Mouse (Mus musculus) limb, embryonic 11.5 days (tissue): ENCODE results near the gene Gm20721. TPM values are rescaled to one million over a fixed set of nuclear protein-coding genes. Genes with fewer than 3 reads are reported as not detected.
"Not testable (repeated sequence)": the region's sequence is repeated elsewhere in the genome, so short reads cannot be mapped to it uniquely, and the experiment has no call there.

Source experiments
- ATAC-seq: fragments of 200-750 bp; cut with Nextera tagmentation; 2 replicates; pipeline ENCODE4 v1.8.0; 2017; ENCODE audit warnings: low read depth; ENCODE audit not compliant: insufficient number of reproducible peaks, low FRiP score, low TSS enrichment
- DNase-seq: peaks from one replicate; pipeline ENCODE4 v3.0.0-alpha.2; 2015; ENCODE audit warnings: low spot score
- H3K27ac ChIP-seq: fragments of 300-500 bp; sonication (generic); replicated peaks from 2 replicates; pipeline ENCODE4 v1.5.1; 2014; ENCODE audit warnings: low read depth, mild to moderate bottlenecking, low read length
- H3K27me3 ChIP-seq: fragments of 300-500 bp; sonication (generic); 2 replicates; pipeline ENCODE4 v1.6.1; 2014; ENCODE audit warnings: mild to moderate bottlenecking, low read length, mixed read lengths; ENCODE audit not compliant: control insufficient read depth, insufficient read depth
- H3K36me3 ChIP-seq: fragments of 300-500 bp; sonication (generic); 2 replicates; pipeline ENCODE4 v1.6.1; 2014; ENCODE audit warnings: mild to moderate bottlenecking, low read length, moderate library complexity, mixed read lengths; ENCODE audit not compliant: control insufficient read depth, insufficient read depth
- H3K4me1 ChIP-seq: fragments of 300-500 bp; sonication (generic); 2 replicates; pipeline ENCODE4 v1.6.1; 2014; ENCODE audit warnings: low read length, mixed read lengths; ENCODE audit not compliant: control insufficient read depth, insufficient read depth
- H3K4me2 ChIP-seq: fragments of 300-500 bp; sonication (generic); 2 replicates; pipeline ENCODE4 v1.6.1; 2014; ENCODE audit warnings: low read depth, mild to moderate bottlenecking, moderate library complexity; ENCODE audit not compliant: severe bottlenecking
- H3K4me3 ChIP-seq: fragments of 300-500 bp; sonication (generic); 2 replicates; pipeline ENCODE4 v1.5.1; 2014; ENCODE audit warnings: low read depth, low read length
- H3K9ac ChIP-seq: fragments of 300-500 bp; sonication (generic); 2 replicates; pipeline ENCODE4 v1.6.1; 2014; ENCODE audit warnings: mild to moderate bottlenecking, low read length
- H3K9me3 ChIP-seq: fragments of 300-500 bp; sonication (generic); 2 replicates; pipeline ENCODE4 v1.6.1; 2016; ENCODE audit warnings: low read length; ENCODE audit not compliant: control insufficient read depth
- WGBS: fragments of 180-500 bp; shearing (Covaris S2); extraction: QIAGEN DNeasy Blood & Tissue Kit; methylation state at CpG from one replicate; pipeline ENCODE4 v1.1.7; 2014; 5-methylcytosine and 5-hydroxymethylcytosine counted together
- polyA plus RNA-seq: library from polyadenylated mRNA; unstranded; fragments of >200 nt; fragmentation: Nextera tagmentation; extraction: Ambion mirVana; gene quantifications from 2 replicates; pipeline ENCODE4 v1.2.1, GENCODE M21; 2014

Gene Gm20721
- polyA plus RNA-seq, 1 experiment from 2014 or later: 8.6 TPM

DNA sequence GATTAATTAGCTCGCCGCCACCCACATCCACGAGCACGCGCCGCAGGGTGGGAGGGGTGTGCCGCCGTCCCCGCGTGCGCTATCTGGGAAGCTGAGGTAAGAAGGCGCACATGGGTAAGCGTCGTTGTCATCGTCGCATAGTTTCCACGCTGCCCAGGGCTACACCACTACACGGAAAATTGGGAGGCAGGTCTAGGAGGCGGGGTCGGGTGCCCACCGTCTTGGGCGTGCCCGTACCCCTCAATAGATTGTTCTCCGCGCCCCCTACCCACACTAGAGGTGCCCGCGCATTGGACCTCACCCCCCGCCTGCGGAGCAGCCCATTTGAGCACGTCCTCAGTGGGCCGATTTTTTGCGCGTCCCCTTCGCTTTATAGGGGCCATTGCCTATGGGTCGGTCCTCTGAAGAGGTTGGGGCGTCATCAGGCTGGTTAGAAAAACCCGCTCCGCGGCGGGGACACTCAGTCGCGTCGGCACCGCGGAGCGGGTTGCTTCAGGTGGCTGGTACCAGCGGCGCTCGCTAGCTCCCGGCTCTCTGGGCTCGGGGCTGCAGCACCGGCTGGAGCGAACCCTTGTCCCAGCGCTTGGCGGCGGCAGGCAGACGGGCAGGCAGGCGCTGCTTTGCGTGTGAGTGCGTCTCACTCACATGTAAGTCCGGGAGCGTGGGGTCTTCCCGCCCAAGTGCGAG is 19.1 kb downstream of the Gm20721 start:
- Histone ChIP-seq H3K36me3 (no peaks in the 10 kb centered on the region), H3K4me3 (peak overlapping the region; percentile 73), H3K4me2 (peak overlapping the region; percentile 60), H3K4me1 (peaks cover 4% of the 10 kb centered on the region; the same call in 1 of the 2 replicates), H3K9ac (peak overlapping the region; percentile 62), H3K27me3 (no peaks in the 10 kb centered on the region), H3K9me3 (no peaks in the 10 kb centered on the region), H3K27ac (no peak overlapping the region)
- DNase-seq (peak; percentile 78), ATAC-seq (peak; percentile 41)
- 49% methylated on average over 64 of the region's 64 CpGs for WGBS

DNA sequence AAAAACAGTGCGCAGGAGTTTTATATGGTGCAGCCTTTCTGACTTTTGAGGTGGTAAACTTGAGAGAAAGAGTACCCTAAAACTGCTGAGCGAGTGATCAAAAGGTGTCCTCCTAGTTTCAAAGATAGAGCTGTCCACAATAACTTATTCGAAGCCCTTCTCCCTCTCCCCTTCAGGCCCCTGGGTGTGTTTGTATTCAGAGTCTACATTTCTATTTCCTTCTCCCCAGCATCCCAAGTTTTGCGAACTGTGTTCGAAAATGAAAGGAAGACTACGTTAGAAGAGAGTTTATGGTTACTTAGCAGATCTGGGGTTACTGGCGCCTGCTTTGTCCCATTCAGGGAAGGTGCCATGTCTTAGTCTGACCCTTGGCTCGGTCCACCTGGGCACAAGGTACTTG is 20.0 kb downstream of the Gm20721 start:
- ATAC-seq (no peak), DNase-seq (no peak)
- Histone ChIP-seq H3K36me3 (no peaks in the 10 kb centered on the region), H3K4me3 (peak overlapping the region; percentile 73), H3K27ac (no peak overlapping the region), H3K4me2 (peak overlapping the region; percentile 60), H3K9me3 (no peaks in the 10 kb centered on the region), H3K4me1 (peaks cover 4% of the 10 kb centered on the region; the same call in 1 of the 2 replicates), H3K9ac (0 out of 2 replicates have a peak overlapping the region, but pooled peaks have one; percentile 8), H3K27me3 (no peaks in the 10 kb centered on the region)
- 58% methylated on average over 8 of the region's 8 CpGs for WGBS

- no peaks in the 10 kb centered on the region for H3K27me3 ChIP-seq
- WGBS: 65% methylated on average over 4 of the region's 4 CpGs
- peaks cover 4% of the 10 kb centered on the region; the same call in 1 of the 2 replicates for H3K4me1 ChIP-seq
- H3K4me2 ChIP-seq: no peak overlapping the region
- no peaks in the 10 kb centered on the region for H3K9me3 ChIP-seq
- H3K9ac ChIP-seq: no peak overlapping the region
- DNase-seq (no peak), ATAC-seq (no peak)
- H3K27ac ChIP-seq: no peak overlapping the region
- H3K4me3 ChIP-seq: no peak overlapping the region
- no peaks in the 10 kb centered on the region for H3K36me3 ChIP-seq
Observed at GRCm38 (mm10) chr2:174325989-174326388, 20.5 kb downstream of the Gm20721 start.

GRCm38 (mm10) chr2:174316661-174317060 is 29.9 kb downstream of the Gm20721 start:
- ATAC-seq (no peak), DNase-seq (no peak)
- Histone ChIP-seq H3K9me3 (no peaks in the 10 kb centered on the region), H3K27me3 (no peaks in the 10 kb centered on the region), H3K4me3 (no peak overlapping the region), H3K36me3 (no peaks in the 10 kb centered on the region), H3K9ac (no peak overlapping the region), H3K4me1 (0 out of 2 replicates have a peak, but pooled peaks cover 6% of the 10 kb centered on the region), H3K27ac (no peak overlapping the region), H3K4me2 (no peak overlapping the region)
- WGBS: 85% methylated on average over 9 of the region's 9 CpGs

DNA sequence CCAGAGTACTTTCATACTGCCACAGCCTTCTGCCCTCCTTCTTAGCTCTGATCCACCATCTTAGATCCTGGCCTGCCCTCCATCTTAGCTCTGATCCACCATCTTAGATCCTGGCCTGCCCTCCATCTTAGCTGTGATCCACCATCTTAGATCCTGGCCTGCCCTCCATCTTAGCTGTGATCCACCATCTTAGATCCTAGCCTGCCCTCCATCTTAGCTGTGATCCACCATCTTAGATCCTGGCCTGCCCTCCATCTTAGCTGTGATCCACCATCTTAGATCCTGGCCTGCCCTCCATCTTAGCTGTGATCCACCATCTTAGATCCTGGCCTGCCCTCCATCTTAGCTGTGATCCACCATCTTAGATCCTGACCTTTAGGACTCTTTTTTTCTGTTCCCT is 31.1 kb downstream of the Gm20721 start:
- not testable (repeated sequence) for H3K27ac ChIP-seq, H3K27me3 ChIP-seq, H3K9me3 ChIP-seq, DNase-seq, H3K36me3 ChIP-seq, H3K4me3 ChIP-seq, H3K9ac ChIP-seq, H3K4me2 ChIP-seq, ATAC-seq, H3K4me1 ChIP-seq

GRCm38 (mm10) chr2:174312661-174313060 is 33.9 kb downstream of the Gm20721 start:
- H3K36me3 ChIP-seq: no peaks in the 10 kb centered on the region
- no peak overlapping the region for H3K27ac ChIP-seq
- no peak for DNase-seq
- ATAC-seq: 0 out of 2 replicates have a peak, but pooled peaks have one; percentile 11
- H3K9me3 ChIP-seq: no peaks in the 10 kb centered on the region
- no peaks in the 10 kb centered on the region for H3K27me3 ChIP-seq
- H3K4me3 ChIP-seq: no peak overlapping the region
- no peak overlapping the region for H3K9ac ChIP-seq
- 84% methylated on average over 2 of the region's 2 CpGs for WGBS
- H3K4me1 ChIP-seq: 0 out of 2 replicates have a peak, but pooled peaks cover 7% of the 10 kb centered on the region
- no peak overlapping the region for H3K4me2 ChIP-seq

- peak; percentile 55 for ATAC-seq
- 48% methylated on average over 4 of the region's 4 CpGs for WGBS
Observed at GRCm38 (mm10) chr2:174312118-174312647, 34.3 kb downstream of the Gm20721 start.

GRCm38 (mm10) chr2:174311613-174312012 is 34.9 kb downstream of the Gm20721 start:
- Histone ChIP-seq H3K4me1 (0 out of 2 replicates have a peak, but pooled peaks cover 7% of the 10 kb centered on the region), H3K9ac (no peak overlapping the region), H3K27ac (no peak overlapping the region), H3K9me3 (no peaks in the 10 kb centered on the region), H3K36me3 (no peaks in the 10 kb centered on the region), H3K4me2 (no peak overlapping the region), H3K4me3 (no peak overlapping the region), H3K27me3 (no peaks in the 10 kb centered on the region)
- ATAC-seq (no peak), DNase-seq (peak; percentile 22)
- WGBS: 81% methylated on average over 1 of the region's 1 CpGs

More at GRCm38 (mm10) chr2:174312118-174312647, 34.3 kb downstream of the Gm20721 start:
- no peaks in the 10 kb centered on the region for H3K27me3 ChIP-seq
- no peak overlapping the region for H3K27ac ChIP-seq
- 0 out of 2 replicates have a peak, but pooled peaks cover 7% of the 10 kb centered on the region for H3K4me1 ChIP-seq
- peak; percentile 89 for DNase-seq
- H3K4me2 ChIP-seq: no peak overlapping the region
- H3K36me3 ChIP-seq: no peaks in the 10 kb centered on the region
- H3K9me3 ChIP-seq: no peaks in the 10 kb centered on the region
- no peak overlapping the region for H3K9ac ChIP-seq
- no peak overlapping the region for H3K4me3 ChIP-seq
